Mouse (Mus musculus): ENCODE measurements around the gene Mdga2.

The Mdga2 gene

DNA sequence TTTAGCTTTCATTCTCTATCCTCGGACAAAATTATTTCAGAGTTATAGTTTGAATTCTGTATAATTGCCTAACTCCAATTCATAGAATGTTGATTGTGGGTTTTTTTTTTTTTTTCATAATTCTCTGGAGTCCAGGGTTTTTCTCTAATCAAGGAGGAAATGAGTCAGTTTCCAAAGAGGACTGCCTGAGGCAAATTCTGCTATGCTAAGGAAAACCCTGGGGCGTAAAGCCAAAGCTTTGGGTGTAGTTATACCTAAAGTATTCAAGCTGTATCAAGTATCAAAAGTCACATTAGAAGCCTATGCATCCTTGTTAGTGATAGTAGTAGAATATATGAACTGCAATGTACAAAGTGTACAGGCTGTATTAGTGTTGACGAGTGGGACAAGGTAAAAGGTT, 519.6 kb downstream of the Mdga2 start:
- DNase-seq (ENCODE audit: low spot score in 2 of 2), result no peak

DNA sequence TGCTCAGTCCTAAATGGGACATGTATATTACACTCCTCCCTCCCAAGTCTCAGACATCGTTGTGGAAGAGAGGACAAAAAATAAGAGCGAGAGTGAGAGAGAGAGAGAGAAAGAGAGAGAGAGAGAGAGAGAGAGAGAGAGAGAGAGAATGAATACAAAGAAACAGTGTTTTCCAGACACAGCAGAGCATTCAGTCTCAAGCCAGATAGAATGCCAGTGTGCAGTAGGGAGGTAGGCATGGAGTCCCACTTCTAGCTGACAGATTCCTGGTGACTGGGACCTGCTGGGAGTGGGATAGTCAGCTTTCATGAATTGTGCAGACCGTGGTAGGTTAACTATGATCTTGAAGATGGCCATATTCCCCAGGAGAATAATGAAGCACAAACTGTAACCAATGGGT, 542.8 kb downstream of the Mdga2 start:
- no peak for DNase-seq (ENCODE audit: low spot score in 2 of 2)

DNA sequence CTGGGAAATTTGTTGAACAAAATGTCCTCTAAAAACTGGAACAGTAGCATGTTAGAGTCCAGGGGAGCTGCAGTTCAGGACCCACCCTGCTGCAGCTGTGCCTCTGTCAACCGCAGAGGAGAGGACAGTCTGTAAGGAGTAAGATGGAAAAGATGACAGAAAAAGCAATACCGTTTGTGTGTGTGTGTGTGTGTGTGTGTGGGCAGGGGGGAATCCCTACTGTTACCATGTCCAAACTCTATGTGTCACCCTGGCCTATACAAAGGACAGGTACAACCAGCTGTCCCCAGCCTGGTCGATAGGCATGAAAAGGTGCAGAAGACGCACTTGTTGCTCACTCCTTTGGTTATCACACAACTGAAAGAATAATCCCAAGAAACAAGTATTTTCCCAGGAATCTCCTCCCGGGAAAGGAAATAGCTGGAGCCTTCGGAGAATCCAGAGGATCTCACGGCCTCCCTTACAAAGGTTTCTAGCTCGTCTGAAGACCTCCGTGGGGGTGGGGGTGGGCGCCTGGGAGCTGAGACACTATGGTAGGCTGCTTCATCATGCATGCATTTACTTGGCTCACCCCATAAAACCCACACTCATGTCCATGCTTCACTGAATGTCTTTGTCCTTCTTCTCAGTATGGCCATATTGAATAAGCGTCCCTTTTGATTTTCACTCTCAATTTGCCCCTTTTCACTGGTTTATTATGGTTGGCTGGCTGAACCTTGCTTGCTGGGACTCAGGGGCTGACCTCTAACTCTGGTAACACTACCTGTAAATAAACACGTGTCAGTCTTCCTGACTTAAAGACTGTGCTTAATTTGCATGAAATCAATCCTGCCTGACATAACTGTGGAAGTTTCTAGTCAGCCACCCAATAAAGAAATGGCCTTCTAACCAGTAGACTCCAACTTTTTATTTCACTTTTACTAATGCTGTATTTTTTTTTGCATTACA, 573.5 kb downstream of the Mdga2 start:
- no peak for DNase-seq (ENCODE audit: low spot score in 2 of 2)

DNA sequence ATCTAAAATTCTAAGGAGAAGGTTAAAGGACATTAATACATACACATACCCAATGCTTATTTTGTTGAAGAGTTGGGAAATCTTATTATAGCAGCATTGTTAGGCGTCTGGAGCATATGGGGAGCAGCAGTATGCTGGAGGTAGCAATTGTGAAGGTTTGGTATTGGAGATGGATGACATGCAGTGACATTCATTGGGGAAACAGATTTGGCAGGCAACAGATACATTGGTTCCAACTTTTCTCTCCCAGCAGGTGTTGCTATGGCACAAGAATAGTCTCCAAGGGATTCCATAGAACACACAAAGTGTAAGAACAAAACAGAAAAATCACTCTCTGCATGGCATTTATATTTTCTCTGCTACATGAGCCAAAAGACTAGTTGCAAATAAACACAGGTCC, 581.9 kb downstream of the Mdga2 start:
- no peak for DNase-seq (ENCODE audit: low spot score in 2 of 2)

DNA sequence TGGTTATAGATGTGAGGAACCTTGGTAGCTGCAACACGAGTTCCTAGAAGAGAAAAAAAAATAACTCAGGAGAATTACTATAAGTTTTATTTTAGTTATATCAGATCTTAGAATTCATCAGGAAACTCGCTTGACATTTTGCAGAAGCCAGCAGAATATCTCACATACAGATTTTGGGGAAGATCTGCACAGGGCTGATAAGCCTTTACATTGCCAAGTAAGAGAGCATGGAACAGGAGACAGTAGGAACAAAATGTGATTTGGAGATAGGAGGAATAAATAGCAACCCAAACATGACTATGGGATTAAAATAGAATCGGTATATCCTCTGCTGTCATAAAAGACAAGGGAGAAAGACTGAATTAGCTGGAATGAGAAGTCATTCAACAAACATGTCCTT, 602.4 kb downstream of the Mdga2 start:
- DNase-seq (ENCODE audit: low spot score in 2 of 2), result no peak

DNA sequence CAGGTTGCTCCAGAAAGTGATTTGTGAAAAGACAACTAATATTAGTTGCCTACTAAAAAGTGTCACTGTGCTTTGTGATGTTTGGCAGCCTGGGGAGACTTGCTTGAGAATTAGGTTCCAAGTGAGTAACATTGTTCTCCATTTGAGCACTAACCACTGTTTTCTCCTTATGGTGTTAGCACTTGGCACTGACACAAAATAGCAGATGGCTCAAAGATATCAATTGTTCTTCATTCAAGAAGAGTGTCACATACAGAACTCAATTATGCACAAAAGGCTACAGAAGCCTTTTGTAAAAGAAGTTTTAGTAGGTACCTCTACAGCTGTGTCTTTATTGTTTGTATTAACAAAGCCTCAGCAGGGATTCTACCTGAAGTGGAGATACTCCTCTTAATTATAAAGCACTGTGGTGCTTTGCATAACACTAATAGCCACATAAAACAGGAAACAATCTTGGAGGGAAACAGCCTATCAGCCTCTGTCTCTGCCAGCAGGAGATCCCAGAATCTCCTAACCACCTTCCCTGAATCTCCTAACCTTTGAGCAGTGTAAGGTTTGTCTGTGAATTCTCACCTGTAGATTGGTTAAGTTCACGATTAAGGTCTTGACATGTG, 630.6 kb downstream of the Mdga2 start:
- DNase-seq (ENCODE audit: low spot score in 2 of 2), result no peak

DNA sequence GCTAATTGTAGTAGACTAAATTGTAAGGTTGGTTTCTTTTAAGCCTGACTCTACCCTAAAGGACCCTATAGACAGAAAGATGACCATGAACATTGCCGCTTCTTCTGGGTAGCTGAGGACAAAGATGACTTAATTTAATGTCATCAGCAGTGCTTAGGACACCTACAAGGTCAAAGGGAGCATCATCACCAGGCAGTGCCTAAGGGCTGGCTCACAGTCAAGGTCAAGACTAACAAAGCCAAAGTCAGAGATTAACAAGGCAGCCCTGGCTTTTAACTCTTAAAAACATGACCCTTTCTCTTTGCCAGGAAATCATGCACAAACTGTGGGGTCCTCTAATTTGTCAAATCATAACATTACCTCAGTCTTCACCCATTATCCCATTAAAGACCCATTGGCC, 657.0 kb downstream of the Mdga2 start:
- DNase-seq (ENCODE audit: low spot score in 2 of 2), result no peak

DNA sequence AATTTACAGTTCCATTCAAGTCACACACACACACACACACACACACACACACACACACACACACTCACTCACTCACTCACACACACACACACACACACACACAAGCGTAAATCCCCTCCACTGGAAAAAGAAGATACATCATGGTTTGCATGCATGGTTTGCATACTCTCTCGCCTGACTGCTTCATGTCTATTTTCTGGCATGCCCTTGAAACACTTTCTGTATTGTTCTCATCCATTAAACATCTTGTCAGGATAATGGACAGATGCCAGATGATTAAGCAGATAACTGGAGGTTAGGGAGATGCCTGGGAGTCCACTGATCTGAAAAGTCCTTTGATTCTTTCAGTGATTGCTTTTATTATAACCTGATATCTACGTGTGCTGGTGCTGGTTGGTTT, 665.5 kb downstream of the Mdga2 start:
- no peak for DNase-seq (ENCODE audit: low spot score in 2 of 2)

DNA sequence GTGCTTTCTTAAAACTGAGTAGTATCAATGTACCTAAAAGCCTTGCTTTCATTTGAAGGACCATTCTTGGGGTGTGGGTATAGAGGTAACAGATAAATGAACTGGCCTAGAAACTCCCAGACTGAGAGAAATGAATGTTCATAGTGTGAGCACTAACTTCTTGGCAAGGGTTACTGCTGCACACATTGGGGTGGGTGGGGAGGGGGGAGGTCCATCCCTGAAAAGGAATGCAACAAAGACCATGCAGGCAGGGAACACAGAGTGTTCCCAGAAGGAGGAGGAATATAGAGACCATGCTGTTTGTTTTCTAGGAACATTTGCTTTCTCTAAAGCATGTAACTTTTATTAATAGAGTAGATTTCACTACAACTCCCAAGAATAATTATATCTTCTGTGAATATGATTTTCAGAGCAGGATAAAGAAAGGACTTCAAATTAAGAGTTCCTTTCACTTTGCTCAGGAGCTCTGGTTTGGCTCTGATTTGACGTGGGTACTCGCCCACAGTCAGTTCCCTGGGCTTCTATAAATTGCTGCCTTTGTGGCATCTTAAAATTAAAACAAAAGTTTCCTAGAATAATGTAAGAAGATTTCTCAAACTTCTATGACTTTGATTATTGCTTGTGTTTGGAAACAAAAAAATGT, 666.0 kb downstream of the Mdga2 start:
- no peak for DNase-seq (ENCODE audit: low spot score in 2 of 2)

DNA sequence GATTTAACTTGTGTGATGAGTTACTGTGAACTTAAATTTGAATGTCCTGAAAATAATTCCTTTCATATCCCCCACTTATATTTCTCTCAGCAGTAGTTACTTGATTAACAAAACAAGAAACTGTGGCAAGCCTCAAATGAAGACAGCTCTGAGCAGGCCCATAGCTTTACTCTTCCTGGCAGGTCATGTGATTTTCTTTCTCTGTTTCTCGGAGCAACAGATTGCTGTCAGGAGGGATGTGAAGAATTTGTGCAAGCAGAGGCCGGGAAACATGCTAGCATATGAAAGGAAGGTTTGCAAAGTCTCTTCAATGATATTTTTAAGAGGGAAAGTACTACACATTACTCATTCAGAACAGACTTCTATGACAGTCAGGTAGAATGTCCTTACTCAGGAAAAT, 697.4 kb downstream of the Mdga2 start:
- DNase-seq (ENCODE audit: low spot score in 2 of 2), result no peak

DNA sequence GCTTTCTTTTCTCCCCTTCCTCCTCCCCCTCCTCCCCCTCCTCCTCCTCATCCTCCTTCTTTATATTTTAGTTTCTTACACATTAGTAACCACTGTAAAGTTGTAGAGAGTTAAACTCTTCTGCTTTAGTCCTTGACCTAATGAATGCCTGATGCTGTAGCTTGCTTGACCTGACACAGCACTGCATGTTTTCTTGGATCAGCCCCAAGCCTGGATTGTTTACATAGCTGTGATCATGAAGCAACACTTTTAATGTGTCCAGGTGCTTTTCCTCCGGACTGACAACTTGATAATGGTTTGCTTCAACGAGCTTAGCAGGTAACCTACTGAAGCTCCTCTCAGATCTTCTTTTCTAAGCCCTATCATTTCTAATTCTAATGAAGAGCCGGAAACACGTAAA, 723.1 kb downstream of the Mdga2 start:
- no peak for DNase-seq (ENCODE audit: low spot score in 2 of 2)

DNA sequence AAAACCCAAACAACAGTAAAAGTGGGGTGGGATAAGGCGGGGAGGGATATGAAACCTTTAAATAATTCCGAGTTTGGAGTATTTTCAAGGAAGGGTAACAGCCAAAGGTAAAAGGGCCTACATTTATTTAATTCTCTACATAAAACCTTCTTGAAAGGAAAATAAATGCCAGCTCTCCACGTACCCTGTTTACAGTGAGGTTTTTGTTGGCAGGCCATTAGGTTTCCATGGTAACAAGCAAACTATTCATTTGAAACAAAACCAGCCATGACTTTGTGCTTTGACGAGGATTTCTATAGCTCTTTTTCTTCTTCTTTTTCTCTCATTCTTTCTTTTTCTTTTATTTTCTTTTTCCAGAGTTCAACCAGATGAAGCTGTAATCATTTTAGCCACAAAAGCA, 751.5 kb downstream of the Mdga2 start:
- no peak for DNase-seq (ENCODE audit: low spot score in 2 of 2)

DNA sequence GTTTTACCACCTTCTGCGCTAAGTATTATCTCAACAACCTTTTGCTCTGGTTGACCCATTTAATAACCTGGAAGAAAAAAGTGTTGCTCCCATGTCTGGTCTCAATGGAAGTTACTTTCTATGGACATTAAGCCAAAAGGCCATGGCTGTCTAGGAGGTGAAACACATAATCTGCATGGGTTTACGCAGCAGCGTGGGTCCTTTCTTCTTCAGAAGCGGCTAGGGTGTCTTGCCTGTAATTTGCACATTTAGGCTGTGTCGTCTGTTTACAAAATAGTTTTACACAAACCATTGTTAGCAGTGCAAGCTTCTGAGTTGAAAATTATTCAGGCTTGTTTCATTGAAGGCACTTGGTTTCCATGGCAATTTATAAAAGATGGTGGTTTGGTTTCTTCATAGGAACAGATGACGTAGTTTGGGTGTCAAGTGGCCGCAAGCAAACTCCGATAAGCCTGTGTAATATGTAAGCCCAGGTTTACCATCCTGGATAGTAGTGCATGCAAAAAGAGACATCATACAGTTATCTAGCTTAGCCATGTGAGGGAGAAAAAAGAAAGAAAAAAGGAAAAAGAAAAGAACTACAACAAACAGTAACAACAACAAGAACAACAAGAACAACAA, 752.0 kb downstream of the Mdga2 start:
- no peak for DNase-seq (ENCODE audit: low spot score in 2 of 2)

DNA sequence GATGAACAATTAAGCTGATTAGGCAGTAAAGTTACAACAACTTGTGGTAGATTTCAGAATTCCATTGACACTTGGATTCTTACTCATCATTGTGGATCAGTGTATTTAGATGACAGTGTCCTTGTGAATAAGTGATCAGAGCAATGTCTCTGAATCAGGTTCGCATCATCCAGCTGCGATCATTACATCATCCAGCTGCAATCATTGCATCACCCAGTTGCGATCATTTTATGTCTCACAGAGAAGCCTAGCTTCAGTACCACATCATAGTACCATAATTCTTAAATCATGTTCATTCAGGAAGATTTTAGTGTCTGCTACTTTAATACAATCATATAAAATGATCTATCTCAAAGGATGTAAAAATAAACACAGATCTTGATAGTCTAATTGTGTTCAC, 756.8 kb downstream of the Mdga2 start:
- no peak for DNase-seq (ENCODE audit: low spot score in 2 of 2)

DNA sequence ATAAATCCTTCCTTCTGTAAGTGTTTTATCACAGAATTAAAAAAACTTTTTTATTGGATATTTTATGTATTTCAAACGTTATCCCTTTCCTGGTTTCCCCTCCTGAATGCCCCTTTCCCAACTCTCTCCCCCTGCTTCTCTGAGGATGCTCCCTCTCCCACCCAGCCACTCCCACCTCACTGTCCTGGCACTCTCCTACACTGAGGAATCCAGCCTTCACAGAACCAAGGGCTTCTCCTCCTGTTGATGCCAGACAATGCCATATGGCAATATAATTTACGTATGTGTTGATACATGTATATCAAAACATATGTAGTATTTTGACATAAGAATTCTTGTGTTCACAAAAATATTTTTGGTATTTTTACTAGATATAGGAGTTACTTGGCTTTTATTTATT, 779.0 kb downstream of the Mdga2 start:
- no peak for DNase-seq (ENCODE audit: low spot score in 2 of 2)

All from urinary bladder, postnatal 4 days (tissue).